Mouse (Mus musculus): ENCODE results near the gene Tekt3. TPM values are rescaled to one million over a fixed set of nuclear protein-coding genes. Genes with fewer than 3 reads are reported as not detected.

Gene Tekt3
- polyA plus RNA-seq, 1 experiment: not detected

GRCm38 (mm10) chr11:63126976-63127375, 65.5 kb downstream of the Tekt3 start:
- H3K4me3 ChIP-seq (ENCODE audit: insufficient read depth, low read depth, low read length): no peak overlapping the region
- H3K27ac ChIP-seq (replicated peaks; ENCODE audit: low read depth, low read length): no peak overlapping the region

DNA sequence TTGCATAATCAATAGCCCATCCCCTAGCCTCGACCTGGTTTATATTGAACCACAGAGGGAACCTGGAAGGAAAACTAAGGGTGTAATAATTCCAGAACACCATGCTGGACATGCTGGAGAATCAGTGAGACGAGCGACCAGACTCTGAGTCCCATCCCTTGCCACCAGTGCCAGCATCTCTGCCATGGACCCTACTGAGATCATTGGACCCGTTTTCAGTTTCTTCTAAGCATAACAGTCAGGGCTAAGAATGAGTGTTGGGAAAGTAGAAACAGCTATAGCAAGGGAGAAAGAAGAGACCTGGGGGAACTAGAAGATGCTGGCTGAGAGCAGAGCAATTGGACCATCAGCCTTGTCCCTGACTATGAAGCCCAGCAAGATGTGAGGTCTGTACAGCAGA, 66.1 kb downstream of the Tekt3 start:
- Histone ChIP-seq H3K4me1 (ENCODE audit: control insufficient read depth, insufficient read depth, insufficient read length, low read length) (peaks cover 12% of the 10 kb centered on the region), H3K27ac (replicated peaks; ENCODE audit: low read depth, low read length) (no peak overlapping the region), H3K4me3 (ENCODE audit: insufficient read depth, low read depth, low read length) (no peak overlapping the region)

More at GRCm38 (mm10) chr11:63126976-63127375, 65.5 kb downstream of the Tekt3 start:
- peaks cover 12% of the 10 kb centered on the region for H3K4me1 ChIP-seq (ENCODE audit: control insufficient read depth, insufficient read depth, insufficient read length, low read length)

DNA sequence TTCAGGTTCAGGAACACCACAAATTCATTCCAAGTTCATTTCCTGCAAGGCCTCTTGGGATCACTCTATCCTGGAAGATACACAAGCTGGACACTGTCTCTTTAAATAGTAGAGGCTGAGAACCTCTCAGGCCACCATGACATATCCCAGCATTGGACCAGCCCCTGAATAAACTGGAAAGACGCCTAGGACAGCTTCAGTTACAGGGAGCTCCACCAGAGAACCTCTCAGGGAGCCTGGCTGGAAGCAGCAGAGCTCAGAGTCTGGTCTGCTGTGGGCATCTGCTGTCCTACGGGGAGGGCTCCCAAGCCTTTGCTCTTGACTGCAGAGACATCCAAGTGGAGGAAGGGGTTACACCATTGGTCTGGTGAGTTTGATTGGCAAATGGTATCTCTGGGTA, 67.3 kb downstream of the Tekt3 start, which contains the start of gene Pmp22:
TSS of gene Pmp22 (plus strand) at position 199 of the 400 bp plus-strand sequence.
- Histone ChIP-seq H3K4me3 (ENCODE audit: insufficient read depth, low read depth, low read length) (peak within 1 kb of the TSS; percentile 47), H3K4me1 (ENCODE audit: control insufficient read depth, insufficient read depth, insufficient read length, low read length) (peaks cover 12% of the 10 kb centered on the region), H3K27ac (replicated peaks; ENCODE audit: low read depth, low read length) (peak within 1 kb of the TSS; percentile 33; the same call in 1 of the 2 replicates)

DNA sequence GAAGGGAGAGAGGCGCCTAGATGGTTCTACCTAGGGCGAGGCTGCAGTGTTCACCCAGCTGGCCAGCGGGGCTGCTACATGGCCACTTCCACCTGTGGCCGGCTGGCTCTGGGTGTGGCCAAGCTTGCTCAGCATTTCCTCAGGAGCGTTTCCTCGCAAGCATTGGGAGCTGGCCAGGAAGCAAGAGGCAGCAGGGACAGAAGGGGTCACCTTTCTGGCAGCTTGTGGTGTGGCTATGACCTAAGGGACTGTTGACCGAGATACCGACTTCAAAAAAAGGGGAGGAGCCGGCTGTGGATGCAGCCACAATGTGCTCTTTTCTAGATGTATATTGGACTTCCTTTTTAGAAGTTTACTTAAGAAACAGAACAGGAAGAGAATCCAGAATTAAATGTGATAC, 67.9 kb downstream of the Tekt3 start:
- Histone ChIP-seq H3K27ac (replicated peaks; ENCODE audit: low read depth, low read length) (no peak overlapping the region), H3K4me3 (ENCODE audit: insufficient read depth, low read depth, low read length) (peak overlapping the region; percentile 47)

DNA sequence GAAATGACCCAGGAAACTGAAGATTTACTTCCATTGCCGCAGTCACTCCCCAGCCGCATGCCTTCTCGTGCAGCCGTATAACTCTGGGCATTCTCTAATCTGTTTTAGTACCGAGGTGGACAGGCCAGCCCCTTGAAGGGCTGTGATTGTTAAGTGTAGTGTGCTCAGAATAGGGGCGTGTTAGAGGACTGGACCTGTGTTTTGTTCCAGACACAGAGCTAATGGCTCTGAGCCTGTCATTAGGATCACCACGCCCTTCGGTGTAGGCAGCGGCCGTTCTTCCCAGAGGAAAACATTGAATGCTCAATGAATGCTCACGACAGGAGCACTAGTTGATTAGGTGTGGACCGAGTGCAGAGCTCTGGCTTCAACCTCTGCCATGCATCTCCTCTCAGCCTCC, 68.4 kb downstream of the Tekt3 start:
- H3K4me1 ChIP-seq (ENCODE audit: control insufficient read depth, insufficient read depth, insufficient read length, low read length): peaks cover 13% of the 10 kb centered on the region
- peak overlapping the region; percentile 47 for H3K4me3 ChIP-seq (ENCODE audit: insufficient read depth, low read depth, low read length)
- H3K27ac ChIP-seq (replicated peaks; ENCODE audit: low read depth, low read length): peak overlapping the region; percentile 33

More for the DNA sequence above, 67.9 kb downstream of the Tekt3 start:
- H3K4me1 ChIP-seq (ENCODE audit: control insufficient read depth, insufficient read depth, insufficient read length, low read length): peaks cover 12% of the 10 kb centered on the region

DNA sequence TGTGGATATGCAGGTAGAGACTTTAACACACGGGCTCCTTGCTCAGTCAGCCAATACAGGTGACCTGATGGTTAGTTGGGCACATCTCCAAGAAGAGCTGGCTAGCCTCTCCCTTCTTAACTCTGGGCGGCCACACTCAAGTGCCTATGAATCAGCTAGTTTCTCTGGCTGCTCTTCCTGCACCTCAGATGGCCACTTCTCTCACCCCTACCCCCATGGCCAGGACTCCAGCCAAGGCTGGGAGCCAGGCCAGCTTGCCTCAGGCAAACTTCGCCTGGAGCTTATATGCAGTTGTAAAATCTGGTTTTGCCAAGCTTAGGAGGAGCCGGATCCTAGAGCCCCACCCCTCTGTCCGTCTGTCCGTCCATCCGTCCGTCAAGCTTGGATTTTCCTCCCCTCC, 69.0 kb downstream of the Tekt3 start:
- H3K4me1 ChIP-seq (ENCODE audit: control insufficient read depth, insufficient read depth, insufficient read length, low read length): peaks cover 14% of the 10 kb centered on the region
- peak overlapping the region; percentile 87 for H3K27ac ChIP-seq (replicated peaks; ENCODE audit: low read depth, low read length)
- H3K4me3 ChIP-seq (ENCODE audit: insufficient read depth, low read depth, low read length): peak overlapping the region; percentile 94

GRCm38 (mm10) chr11:63131001-63131692, 69.7 kb downstream of the Tekt3 start:
- peak overlapping the region; percentile 94 for H3K4me3 ChIP-seq (ENCODE audit: insufficient read depth, low read depth, low read length)
- H3K27ac ChIP-seq (replicated peaks; ENCODE audit: low read depth, low read length): peak overlapping the region; percentile 89
- peaks cover 14% of the 10 kb centered on the region for H3K4me1 ChIP-seq (ENCODE audit: control insufficient read depth, insufficient read depth, insufficient read length, low read length)

DNA sequence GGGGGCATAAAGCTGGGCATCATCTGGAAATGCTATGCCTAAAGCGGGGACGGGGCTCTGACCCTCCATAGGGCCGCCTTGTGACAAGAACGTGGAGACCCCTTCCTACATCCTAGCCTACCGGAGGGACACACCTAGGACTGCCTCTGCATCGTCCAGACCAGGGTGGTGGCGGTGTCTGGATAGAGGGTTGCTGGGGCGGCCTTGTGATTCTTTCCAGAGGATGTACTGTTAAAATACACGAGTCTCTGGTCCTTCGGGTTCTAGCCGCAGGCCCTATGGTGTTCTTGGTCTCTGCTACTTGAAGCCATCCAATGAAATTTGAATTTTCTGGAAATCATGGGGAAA, 70.2 kb downstream of the Tekt3 start:
- Histone ChIP-seq H3K4me1 (ENCODE audit: control insufficient read depth, insufficient read depth, insufficient read length, low read length) (peaks cover 15% of the 10 kb centered on the region), H3K4me3 (ENCODE audit: insufficient read depth, low read depth, low read length) (peak overlapping the region; percentile 94), H3K27ac (replicated peaks; ENCODE audit: low read depth, low read length) (peak overlapping the region; percentile 89)

DNA sequence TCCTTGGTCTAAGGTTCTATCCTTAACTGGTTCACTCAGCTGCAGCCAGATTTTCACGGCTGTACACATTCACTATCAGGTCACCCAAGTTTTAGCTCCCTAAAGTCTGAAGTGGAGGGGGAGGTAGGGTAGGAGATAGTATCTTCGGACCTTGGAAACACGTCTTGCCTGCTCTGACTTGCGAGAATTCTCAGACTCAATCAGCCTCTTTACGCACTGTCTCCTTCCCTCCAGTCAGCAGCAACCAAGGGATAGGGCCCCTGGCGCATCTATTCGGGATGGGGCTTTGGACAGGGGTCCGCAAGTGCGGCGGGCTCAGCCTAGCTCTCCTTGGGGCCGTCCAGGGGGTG, 70.7 kb downstream of the Tekt3 start:
- Histone ChIP-seq H3K4me3 (ENCODE audit: insufficient read depth, low read depth, low read length) (peak overlapping the region; percentile 94), H3K4me1 (ENCODE audit: control insufficient read depth, insufficient read depth, insufficient read length, low read length) (peaks cover 20% of the 10 kb centered on the region), H3K27ac (replicated peaks; ENCODE audit: low read depth, low read length) (peak overlapping the region; percentile 89)

DNA sequence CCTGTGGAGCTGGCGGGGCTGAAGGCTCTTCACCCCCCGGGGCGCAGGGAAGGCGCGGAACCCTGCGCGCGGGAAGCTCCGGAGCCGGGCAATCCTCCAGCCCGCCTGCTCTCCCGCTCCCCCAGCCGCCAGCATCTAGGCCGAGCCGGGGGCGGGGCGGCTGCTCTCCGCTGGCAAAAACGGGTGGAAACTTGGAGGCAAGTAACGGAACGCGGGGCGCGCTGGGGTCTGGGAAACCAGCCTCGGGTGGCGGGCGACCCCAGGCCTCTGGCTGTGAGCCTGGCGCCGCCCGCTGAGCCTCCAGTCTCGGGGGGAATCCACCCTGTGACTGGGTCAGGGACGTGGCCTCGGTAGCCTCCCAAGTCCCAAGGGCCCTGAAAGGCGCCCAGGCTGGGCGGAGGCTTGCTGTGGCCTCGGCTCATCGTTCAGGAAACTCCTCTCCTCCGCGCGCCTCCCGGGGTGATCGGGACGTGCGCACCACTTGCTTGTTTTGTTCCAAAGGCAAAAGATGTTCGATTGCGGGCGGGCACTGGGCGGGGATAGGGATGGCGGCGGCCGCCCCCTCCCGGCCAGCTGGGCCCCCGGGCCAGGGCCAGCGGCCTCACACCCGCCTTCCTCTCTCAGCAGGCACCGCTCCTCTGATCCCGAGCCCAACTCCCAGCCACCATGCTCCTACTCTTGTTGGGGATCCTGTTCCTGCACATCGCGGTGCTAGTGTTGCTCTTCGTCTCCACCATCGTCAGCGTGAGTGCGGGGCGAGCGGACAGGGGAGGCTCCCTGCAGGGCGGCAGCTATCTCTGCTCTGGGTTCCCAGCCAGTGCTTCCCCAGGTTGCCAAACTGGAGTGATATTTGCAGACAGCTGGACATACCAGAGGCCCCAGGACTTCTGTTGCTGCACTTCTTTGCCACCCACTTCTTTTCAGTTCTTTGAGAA, 71.3 kb downstream of the Tekt3 start:
- H3K4me1 ChIP-seq (ENCODE audit: control insufficient read depth, insufficient read depth, insufficient read length, low read length): peaks cover 20% of the 10 kb centered on the region
- H3K4me3 ChIP-seq (ENCODE audit: insufficient read depth, low read depth, low read length): peak overlapping the region; percentile 94
- peak overlapping the region; percentile 89 for H3K27ac ChIP-seq (replicated peaks; ENCODE audit: low read depth, low read length)

DNA sequence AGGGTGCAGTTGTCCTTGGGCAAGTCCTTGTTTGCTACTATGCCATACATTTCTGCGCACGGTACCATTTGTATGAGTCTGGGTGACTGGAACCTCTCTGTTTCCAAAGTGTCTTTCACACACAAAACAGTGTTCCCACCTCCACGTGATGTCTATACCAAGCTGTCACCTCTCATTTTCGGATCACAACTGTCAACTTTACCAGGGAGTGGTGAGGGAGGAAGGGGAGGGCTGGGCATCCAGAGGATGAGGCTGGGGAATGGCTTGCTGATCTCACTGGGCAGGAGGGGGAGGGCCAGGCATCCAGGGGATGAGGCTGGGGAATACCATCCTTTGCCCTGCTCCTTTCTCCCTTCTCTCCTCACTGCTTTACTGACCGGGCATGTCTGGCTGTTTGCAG, 72.6 kb downstream of the Tekt3 start:
- H3K4me1 ChIP-seq (ENCODE audit: control insufficient read depth, insufficient read depth, insufficient read length, low read length): peaks cover 20% of the 10 kb centered on the region
- no peak overlapping the region for H3K4me3 ChIP-seq (ENCODE audit: insufficient read depth, low read depth, low read length)
- no peak overlapping the region for H3K27ac ChIP-seq (replicated peaks; ENCODE audit: low read depth, low read length)

DNA sequence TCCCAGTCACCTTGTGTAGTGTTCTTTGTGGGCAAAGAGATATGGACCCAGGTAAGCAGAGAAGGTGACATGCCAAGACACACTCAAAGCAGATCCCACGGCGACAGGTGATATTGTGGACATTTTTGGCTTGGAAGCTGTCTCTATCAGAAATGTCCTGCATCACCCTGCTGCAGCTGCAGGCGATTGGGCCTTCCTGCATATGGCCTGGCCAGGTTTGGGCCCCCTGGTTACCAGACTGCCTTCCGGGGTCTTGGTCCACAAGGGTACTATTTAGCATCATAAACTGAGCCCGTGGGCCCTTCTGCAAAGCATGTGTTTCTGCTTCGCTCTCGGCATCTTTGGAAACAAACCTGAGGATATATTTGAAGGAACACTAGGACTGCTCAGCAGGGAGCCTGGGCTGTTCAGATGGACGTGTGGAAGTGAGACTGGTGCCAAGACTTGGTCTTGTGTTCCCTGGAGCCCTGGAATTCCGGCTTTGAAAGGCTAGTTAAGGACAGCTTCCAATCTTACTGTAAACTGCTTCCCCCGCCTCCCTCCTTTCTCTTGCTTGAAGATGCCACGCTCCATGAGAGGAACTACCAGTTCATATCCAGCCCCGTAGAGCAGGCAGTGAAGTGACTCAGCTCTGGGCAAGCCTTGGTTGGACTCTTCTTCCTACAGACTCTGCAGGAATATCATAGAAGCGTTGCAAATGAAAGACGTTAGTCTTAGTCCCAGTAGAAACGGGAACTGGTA, 73.5 kb downstream of the Tekt3 start:
- Histone ChIP-seq H3K27ac (replicated peaks; ENCODE audit: low read depth, low read length) (no peak overlapping the region), H3K4me3 (ENCODE audit: insufficient read depth, low read depth, low read length) (no peak overlapping the region), H3K4me1 (ENCODE audit: control insufficient read depth, insufficient read depth, insufficient read length, low read length) (peaks cover 13% of the 10 kb centered on the region)

- H3K27ac ChIP-seq (replicated peaks; ENCODE audit: low read depth, low read length): peak overlapping the region; percentile 88
- peaks cover 10% of the 10 kb centered on the region for H3K4me1 ChIP-seq (ENCODE audit: control insufficient read depth, insufficient read depth, insufficient read length, low read length)
- no peak overlapping the region for H3K4me3 ChIP-seq (ENCODE audit: insufficient read depth, low read depth, low read length)
These were observed 74.2 kb downstream of the Tekt3 start for GRCm38 (mm10) chr11:63135622-63136021.

DNA sequence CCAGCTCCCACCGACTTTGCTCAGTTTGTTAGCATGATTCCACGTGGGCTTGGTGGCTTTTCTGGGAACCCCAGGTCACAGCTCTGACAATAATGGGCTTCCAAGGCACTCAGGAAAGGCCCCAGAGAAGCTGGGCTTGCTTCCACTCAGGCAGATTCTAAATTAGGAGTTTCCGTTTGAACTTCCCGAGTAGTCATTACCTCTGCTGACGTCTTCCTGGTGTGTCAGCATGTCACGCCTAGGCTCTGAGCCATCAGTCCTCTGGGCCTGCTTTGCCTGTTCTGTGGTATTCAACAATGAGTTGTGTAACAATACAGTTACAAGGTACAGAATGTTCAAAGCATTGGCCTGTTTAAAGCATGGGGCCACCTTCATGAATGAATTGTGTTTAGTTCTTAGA, 74.8 kb downstream of the Tekt3 start:
- H3K27ac ChIP-seq (replicated peaks; ENCODE audit: low read depth, low read length): peak overlapping the region; percentile 88
- 0 out of 2 replicates have a peak overlapping the region, but pooled peaks have one; percentile 3 for H3K4me3 ChIP-seq (ENCODE audit: insufficient read depth, low read depth, low read length)
- H3K4me1 ChIP-seq (ENCODE audit: control insufficient read depth, insufficient read depth, insufficient read length, low read length): peaks cover 8% of the 10 kb centered on the region

DNA sequence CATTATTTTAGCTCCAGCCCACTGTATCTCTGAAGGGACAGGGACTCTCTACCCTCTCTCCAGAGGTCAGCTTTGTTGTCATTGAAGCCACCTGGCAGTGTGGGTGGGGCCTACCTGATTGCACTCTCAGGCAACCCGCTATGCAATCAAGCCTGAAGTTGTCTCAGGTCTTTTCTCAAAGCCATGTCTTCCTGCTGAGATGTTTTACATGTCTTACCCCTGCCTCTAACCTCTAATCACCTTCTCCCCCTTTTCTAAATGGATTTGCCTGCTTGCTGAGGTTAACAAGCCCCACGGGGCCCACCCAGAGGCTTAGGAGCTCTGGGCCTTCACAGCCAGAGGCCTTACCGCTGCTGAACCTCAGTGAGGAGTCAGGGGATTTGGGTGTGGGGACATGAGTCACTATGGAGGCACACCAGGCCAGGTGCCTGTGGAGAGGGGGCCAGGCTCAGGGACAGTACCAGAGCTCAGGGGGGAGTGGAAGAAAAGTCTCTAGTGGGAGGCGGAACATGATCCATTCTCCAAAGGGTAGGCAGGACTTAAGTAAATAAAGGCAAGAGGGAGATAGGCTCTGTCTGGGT, 75.5 kb downstream of the Tekt3 start:
- Histone ChIP-seq H3K4me1 (ENCODE audit: control insufficient read depth, insufficient read depth, insufficient read length, low read length) (peaks cover 8% of the 10 kb centered on the region), H3K4me3 (ENCODE audit: insufficient read depth, low read depth, low read length) (no peak overlapping the region), H3K27ac (replicated peaks; ENCODE audit: low read depth, low read length) (peak overlapping the region; percentile 85)

All from brown adipose tissue, adult 24 weeks (tissue).